Comparison of ENCODE assay signal across 9 mouse cellular contexts in the genomic region with DNA sequence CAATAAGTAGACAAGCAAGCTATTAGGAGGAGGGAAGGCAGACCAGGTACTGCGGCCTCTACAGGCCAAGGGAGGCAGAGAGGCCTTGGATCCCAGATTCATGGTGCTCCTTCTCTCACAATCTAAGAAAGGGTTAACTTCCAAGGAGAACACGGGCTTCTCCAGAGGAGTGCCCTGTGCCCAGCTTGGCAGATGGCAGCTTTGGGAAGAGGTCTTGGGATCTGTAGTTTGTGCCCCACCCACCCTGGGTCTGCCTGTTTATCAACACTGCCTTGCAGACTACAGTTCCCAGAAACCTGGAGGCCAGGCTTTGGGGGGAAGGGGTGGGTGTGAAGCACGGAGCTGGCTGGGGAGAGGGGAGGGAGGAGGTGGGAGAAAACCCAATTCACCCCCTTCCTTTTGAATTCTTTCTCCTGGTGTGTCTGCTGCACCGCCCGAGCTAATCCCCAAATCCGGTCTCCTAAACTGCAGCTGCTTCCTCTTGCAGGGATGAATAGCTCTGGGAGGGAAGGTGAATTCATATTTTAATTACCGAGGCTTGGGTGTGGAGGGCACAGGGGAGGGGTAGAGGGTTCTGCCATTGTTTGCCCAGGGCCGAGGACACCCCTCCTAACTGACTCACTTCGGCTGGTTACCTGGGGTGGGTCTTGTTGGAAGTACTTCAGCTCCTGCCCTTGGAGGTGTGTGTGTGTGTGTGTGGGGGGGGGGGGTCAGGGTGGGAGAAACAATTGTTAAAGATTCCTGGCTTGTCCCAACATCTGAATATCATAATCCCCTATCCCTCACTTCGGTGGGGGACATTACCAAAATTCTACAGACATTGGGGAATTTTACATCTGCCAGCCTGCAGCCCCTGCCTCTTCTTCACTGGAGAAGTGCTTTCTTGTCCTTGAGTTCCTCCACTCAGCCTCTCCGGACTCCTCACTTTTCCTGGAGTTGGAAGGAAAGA. TPM values are rescaled to one million over a fixed set of nuclear protein-coding genes. Genes with fewer than 3 reads are reported as not detected.
DNase-seq lines count a peak whose midpoint lies in the region; ATAC-seq and TF ChIP-seq lines count a peak whose summit lies in the region.
"Had no signal": no experiment of that assay in that cellular context is flagged by ENCODE, and none has a peak within 500 bp of the region (broad histone marks: within the 10 kb centered on the region; RNA-seq: fewer than 3 reads in every experiment).

No protein-coding gene starts in this region.

- H3K9me3 ChIP-seq in embryonic facial prominence, embryonic 12.5 days, result no peaks in the 10 kb centered on the region
- no peaks in the 10 kb centered on the region for H3K9me3 ChIP-seq in intestine, embryonic 16.5 days (ENCODE audit: control insufficient read depth, low read length)
- no peaks in the 10 kb centered on the region for H3K9me3 ChIP-seq in midbrain, postnatal 0 days (ENCODE audit: low read length)

- H3K36me3 ChIP-seq in embryonic facial prominence, embryonic 12.5 days, result no peaks in the 10 kb centered on the region
- H3K36me3 ChIP-seq in intestine, embryonic 16.5 days (ENCODE audit: control insufficient read depth, insufficient read depth, low read length), result no peaks in the 10 kb centered on the region
- no peaks in the 10 kb centered on the region for H3K36me3 ChIP-seq in midbrain, postnatal 0 days (ENCODE audit: insufficient read depth, low read length)

- peaks cover 32% of the 10 kb centered on the region for H3K4me1 ChIP-seq in embryonic facial prominence, embryonic 12.5 days
- H3K4me1 ChIP-seq in intestine, embryonic 16.5 days (ENCODE audit: control insufficient read depth, insufficient read depth, low read length), result no peaks in the 10 kb centered on the region
- peaks cover 26% of the 10 kb centered on the region; the same call in 1 of the 2 replicates for H3K4me1 ChIP-seq in midbrain, postnatal 0 days (ENCODE audit: insufficient read depth, low read length)

- peak; percentile 67 for ATAC-seq in embryonic facial prominence, embryonic 12.5 days (ENCODE audit: insufficient number of reproducible peaks, insufficient read depth, low FRiP score, low TSS enrichment)
- ATAC-seq in intestine, embryonic 16.5 days, result peak; percentile 58
- peak; percentile 87 for ATAC-seq in midbrain, postnatal 0 days (ENCODE audit: low FRiP score)

- intact Hi-C loops in gastrocnemius, postnatal 14 days (cut with DNase I; ENCODE audit: low total_unique reads), result no loop called here

- H3K27ac ChIP-seq in embryonic facial prominence, embryonic 12.5 days, result peak overlapping the region; percentile 50
- H3K27ac ChIP-seq in intestine, embryonic 16.5 days (ENCODE audit: low read length), result no peak overlapping the region
- H3K27ac ChIP-seq in midbrain, postnatal 0 days (ENCODE audit: low read depth, low read length), result peak overlapping the region; percentile 73

- peak; percentile 99 for DNase-seq in ES-CJ7 (ENCODE audit: low read depth, low spot score)
- peak; percentile 100 for DNase-seq in R1 (ENCODE audit: low read depth, low spot score)
- peak; percentile 97 for DNase-seq in midbrain, postnatal 0 days (ENCODE audit: low spot score)
- DNase-seq in gastrocnemius, postnatal 14 days, result no peak
- DNase-seq in adrenal gland, adult 8-10 months, result no peak

- H3K4me2 ChIP-seq in embryonic facial prominence, embryonic 12.5 days (replicated peaks), result peak overlapping the region; percentile 35
- H3K4me2 ChIP-seq in intestine, embryonic 16.5 days (ENCODE audit: low read depth, low read length), result no peak overlapping the region
- peak overlapping the region; percentile 46 for H3K4me2 ChIP-seq in midbrain, postnatal 0 days (ENCODE audit: low read depth, low read length, poor library complexity, severe bottlenecking)

- 0 out of 2 replicates have a peak overlapping the region, but pooled peaks have one; percentile 3 for H3K4me3 ChIP-seq in embryonic facial prominence, embryonic 12.5 days
- H3K4me3 ChIP-seq in intestine, embryonic 16.5 days (ENCODE audit: low read length), result no peak overlapping the region
- H3K4me3 ChIP-seq in midbrain, postnatal 0 days (ENCODE audit: low read depth, low read length), result peak overlapping the region; percentile 24
- H3K4me3 ChIP-seq: erythroblast, embryonic 14.5 days had no signal

- H3K27me3 ChIP-seq in embryonic facial prominence, embryonic 12.5 days, result peaks cover 39% of the 10 kb centered on the region
- H3K27me3 ChIP-seq in intestine, embryonic 16.5 days (replicated peaks; ENCODE audit: control insufficient read depth, insufficient read depth, low read length), result peaks cover 15% of the 10 kb centered on the region
- H3K27me3 ChIP-seq in midbrain, postnatal 0 days (ENCODE audit: insufficient read depth, low read length), result no peaks in the 10 kb centered on the region

- H3K9ac ChIP-seq in embryonic facial prominence, embryonic 12.5 days, result no peak overlapping the region
- no peak overlapping the region for H3K9ac ChIP-seq in intestine, embryonic 16.5 days (ENCODE audit: low read depth, low read length)
- H3K9ac ChIP-seq in midbrain, postnatal 0 days (replicated peaks; ENCODE audit: low read length, poor library complexity, severe bottlenecking), result peak overlapping the region; percentile 42; the same call in 1 of the 2 replicates

- TF ChIP-seq CTCF in midbrain, postnatal 0 days (IDR thresholded peaks at IDR 0.05), result peak; percentile 70

- WGBS in embryonic facial prominence, embryonic 12.5 days, result 11% methylated on average over 11 of the region's 11 CpGs
- WGBS in intestine, embryonic 16.5 days, result 15% methylated on average over 11 of the region's 11 CpGs
- 5% methylated on average over 11 of the region's 11 CpGs for WGBS in midbrain, postnatal 0 days

RNA-seq across cellular contexts. Expression of a gene that starts 9.6 kb away (rescaled TPM):
- polyA plus RNA-seq in embryonic facial prominence, embryonic 12.5 days (2016; fragmentation: Nextera tagmentation; extraction: Ambion mirVana), result 0.43 and 0.75 TPM in 2 replicates
- polyA plus RNA-seq in intestine, embryonic 16.5 days (2015; fragmentation: Nextera tagmentation; extraction: Ambion mirVana), result 0.04 and 0.07 TPM in 2 replicates
- total RNA-seq in midbrain, postnatal 0 days (2014; rRNA removed), result 3.9 and 6.9 TPM in 2 replicates
- polyA plus RNA-seq in midbrain, postnatal 0 days (2015; fragmentation: Nextera tagmentation; extraction: Ambion mirVana), result 0.50 and 0.54 TPM in 2 replicates
- not detected for total RNA-seq in gastrocnemius, postnatal 14 days (2021)
- under 1 TPM; 0.10 to 0.17 (median 0.14) TPM for total RNA-seq in adrenal gland, adult 8-10 months (2022)
- total RNA-seq: neutrophil, adult 5-6 weeks had no signal
- polyA plus RNA-seq: erythroblast, embryonic 14.5 days had no signal

RNA-seq across cellular contexts. Expression of a gene that starts 9.6 kb away (rescaled TPM):
- polyA plus RNA-seq in embryonic facial prominence, embryonic 12.5 days (2016; fragmentation: Nextera tagmentation; extraction: Ambion mirVana), result 1.5 and 2.0 TPM in 2 replicates
- not detected in 2 replicates for polyA plus RNA-seq in intestine, embryonic 16.5 days (2015; fragmentation: Nextera tagmentation; extraction: Ambion mirVana)
- 9.3 and 12.6 TPM in 2 replicates for total RNA-seq in midbrain, postnatal 0 days (2014; rRNA removed)
- 11.3 and 12.6 TPM in 2 replicates for polyA plus RNA-seq in midbrain, postnatal 0 days (2015; fragmentation: Nextera tagmentation; extraction: Ambion mirVana)
- not detected for total RNA-seq in gastrocnemius, postnatal 14 days (2021)
- under 1 TPM in 3 of 4 experiments, not detected in 1; 0.31 to 0.46 (median 0.46) TPM for total RNA-seq in adrenal gland, adult 8-10 months (2022)
- total RNA-seq: neutrophil, adult 5-6 weeks had no signal
- polyA plus RNA-seq: erythroblast, embryonic 14.5 days had no signal

RNA-seq across cellular contexts. Expression of a gene that starts 28.7 kb away (rescaled TPM):
- not detected in 2 replicates for polyA plus RNA-seq in embryonic facial prominence, embryonic 12.5 days (2016; fragmentation: Nextera tagmentation; extraction: Ambion mirVana)
- polyA plus RNA-seq in intestine, embryonic 16.5 days (2015; fragmentation: Nextera tagmentation; extraction: Ambion mirVana), result not detected in 2 replicates
- not detected in 2 replicates for total RNA-seq in midbrain, postnatal 0 days (2014; rRNA removed)
- polyA plus RNA-seq in midbrain, postnatal 0 days (2015; fragmentation: Nextera tagmentation; extraction: Ambion mirVana), result 0.22 TPM in 1 of 2 replicates, not detected in the other
- not detected for total RNA-seq in gastrocnemius, postnatal 14 days (2021)
- not detected for total RNA-seq in adrenal gland, adult 8-10 months (2022)
- total RNA-seq: neutrophil, adult 5-6 weeks had no signal
- polyA plus RNA-seq: erythroblast, embryonic 14.5 days had no signal

Comparison
In these comparisons a context has a peak if more than half of its experiments do, and no peak if none do; other contexts are left out.
1. DNase-seq: peak in ES-CJ7 (single experiment), R1 (single experiment) and midbrain, postnatal 0 days (single experiment); none in gastrocnemius, postnatal 14 days (single experiment) and adrenal gland, adult 8-10 months (single experiment).
2. Peak in every context shown above with its lines, with median percentiles within 50 percentile points of each other: ATAC-seq.